Mouse (Mus musculus): Measurements from ENCODE around the gene Fam166b.

DNA sequence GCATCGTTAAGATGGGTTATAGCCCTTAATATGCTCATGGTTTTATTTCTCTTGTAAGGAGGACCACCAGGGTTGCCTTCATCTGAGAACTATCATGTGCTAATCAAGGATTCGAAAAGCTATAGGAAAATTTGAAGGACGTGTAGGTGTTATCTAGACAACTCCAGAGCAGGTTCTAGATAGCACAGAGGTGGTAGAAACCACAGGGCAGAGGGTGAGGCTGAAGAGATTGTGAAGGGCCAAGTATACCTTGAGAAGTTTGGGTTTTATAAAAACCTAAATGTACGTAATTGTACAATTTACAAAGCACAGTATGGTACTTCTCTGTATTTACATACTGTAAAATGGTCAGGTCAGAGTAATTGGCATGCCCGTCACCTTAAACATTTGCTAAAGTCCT lies 33.8 kb downstream of the Fam166b start:
- no peak for TF ChIP-seq CTCF (IDR thresholded peaks at IDR 0.05)
- no peak for TF ChIP-seq EP300 (IDR thresholded peaks at IDR 0.05; ENCODE audit: insufficient read depth, low read depth, low read length)

Measured in heart, adult 2 months (tissue).